Mouse (Mus musculus) E14TG2a.4 (cell line): ENCODE results near the gene Pdlim7.

Source experiments
- CTCF ChIP-seq: conservative IDR thresholded peaks from 2 replicates; pipeline ENCODE4 v1.5.1; 2014; ENCODE audit warnings: low read length
- NANOG ChIP-seq: IDR thresholded peaks from 2 replicates; pipeline ENCODE4 v1.6.1; 2014; ENCODE audit warnings: borderline replicate concordance, low read length, mixed read lengths

- TF ChIP-seq CTCF (no peak), NANOG (no peak)
These were observed 971 bp downstream of the Pdlim7 start for GRCm38 (mm10) chr13:55512379-55513031.
